Mouse (Mus musculus): ENCODE results near the gene Chrna9.

- TF ChIP-seq EP300 (IDR thresholded peaks at IDR 0.05; ENCODE audit: low read depth) = no peak
- TF ChIP-seq CTCF (IDR thresholded peaks at IDR 0.05; ENCODE audit: low read depth) = no peak
Measured at GRCm38 (mm10) chr5:65973189-65973588, 38.5 kb downstream of the Chrna9 start.

Measured in liver, postnatal 0 days (tissue).